Mouse (Mus musculus) gonadal fat pad, adult 2 months (tissue): ENCODE measurements around the gene Ipcef1. TPM values are rescaled to one million over a fixed set of nuclear protein-coding genes. Genes with fewer than 3 reads are reported as not detected.
"Not testable (repeated sequence)": the region's sequence is repeated elsewhere in the genome, so short reads cannot be mapped to it uniquely, and the experiment has no call there.

Experiments used
- DNase-seq: peaks from one replicate; pipeline ENCODE4 v3.0.0-alpha.2; 2012; ENCODE audit warnings: low read depth
- polyA plus RNA-seq: library from polyadenylated mRNA; depleted of rRNA; stranded (reverse); fragments of >200 nt; gene quantifications from 2 replicates; pipeline ENCODE4 v1.2.3, GENCODE M21; 2012; rRNA removed

Gene Ipcef1
- polyA plus RNA-seq, 1 experiment = 1.2 TPM

DNA sequence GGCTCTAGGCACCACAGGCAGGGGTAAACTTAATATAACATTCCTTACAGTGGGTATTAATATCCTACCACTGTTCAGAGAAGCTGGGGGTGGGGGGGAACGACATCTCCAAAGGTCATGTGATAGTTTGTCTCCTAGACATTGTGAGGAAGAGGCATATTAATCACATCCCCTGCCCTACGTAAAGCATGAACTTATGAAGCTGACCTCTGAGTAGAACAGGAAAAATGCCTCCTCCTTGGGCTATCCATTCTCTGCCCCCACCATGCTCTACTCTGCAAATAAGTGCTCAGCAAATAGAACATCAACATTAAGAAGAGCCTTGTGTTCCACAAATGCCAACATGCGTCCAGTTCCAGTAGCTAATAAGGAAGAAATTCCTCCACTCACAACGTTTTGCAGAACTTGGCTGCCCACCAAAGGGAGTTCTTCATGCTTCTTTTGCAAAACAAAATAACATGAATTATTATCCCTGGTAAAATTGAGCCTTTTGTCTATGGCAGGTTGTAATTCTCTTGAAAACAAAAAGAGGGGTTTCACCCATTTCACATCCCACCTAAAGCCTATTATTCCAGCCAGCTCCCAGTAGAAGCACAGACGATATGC, 162.5 kb downstream of the Ipcef1 start:
- no peak for DNase-seq

DNA sequence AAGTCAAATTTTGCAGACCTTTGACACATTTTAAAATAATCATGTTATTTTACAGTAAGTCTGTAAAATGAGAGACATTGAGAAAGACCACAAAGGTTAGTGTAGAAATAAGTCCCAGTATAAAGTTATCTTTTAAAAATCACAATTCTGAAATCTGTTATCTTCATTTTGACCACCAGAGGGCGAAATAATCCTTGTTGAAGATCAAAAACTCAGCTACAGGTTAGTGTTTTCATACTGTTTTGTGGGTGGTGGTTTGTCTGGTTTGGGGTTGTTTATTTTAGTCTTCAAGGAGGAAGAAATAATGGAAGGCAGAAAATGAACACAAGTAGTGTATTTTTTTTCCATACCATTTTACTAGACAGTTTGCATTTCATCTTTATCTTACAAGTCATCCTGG, 166.8 kb downstream of the Ipcef1 start:
- DNase-seq = no peak

GRCm38 (mm10) chr10:6882041-6882440, 170.2 kb downstream of the Ipcef1 start:
- DNase-seq = not testable (repeated sequence)

GRCm38 (mm10) chr10:6878276-6878881, 173.9 kb downstream of the Ipcef1 start:
- DNase-seq = no peak

- no peak for DNase-seq
Measured at GRCm38 (mm10) chr10:6873917-6874316, 178.4 kb downstream of the Ipcef1 start.

DNA sequence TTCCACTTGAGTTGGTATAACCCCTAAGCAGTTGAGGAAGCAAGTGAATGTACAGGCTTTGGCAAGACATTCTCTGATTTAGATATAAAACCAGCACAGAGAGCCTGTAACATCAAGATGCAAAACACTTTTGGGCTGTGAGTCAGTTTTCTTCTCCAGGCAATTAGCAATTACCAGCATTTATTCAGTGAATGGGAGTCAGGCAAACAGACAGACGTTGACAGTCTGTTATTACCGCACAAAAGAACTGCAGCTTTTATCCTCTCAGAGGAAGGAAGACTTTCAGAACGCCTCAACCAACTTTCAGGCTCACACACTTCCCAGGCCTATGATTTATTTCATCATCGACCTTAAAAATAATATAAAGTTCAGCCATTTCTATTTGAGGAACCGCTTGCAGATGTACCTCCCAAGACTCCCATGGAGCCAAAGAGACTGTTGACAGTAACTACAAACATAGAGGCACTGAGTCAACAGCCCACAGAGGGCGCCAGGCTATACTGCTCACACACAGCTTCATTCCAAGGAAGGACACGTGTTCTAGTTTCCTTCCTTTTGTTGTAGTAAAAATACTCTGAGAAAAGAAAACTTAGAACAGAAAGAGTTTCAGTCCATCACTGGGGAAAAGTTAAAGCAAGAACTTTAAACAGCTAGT, 180.7 kb downstream of the Ipcef1 start:
- no peak for DNase-seq

DNA sequence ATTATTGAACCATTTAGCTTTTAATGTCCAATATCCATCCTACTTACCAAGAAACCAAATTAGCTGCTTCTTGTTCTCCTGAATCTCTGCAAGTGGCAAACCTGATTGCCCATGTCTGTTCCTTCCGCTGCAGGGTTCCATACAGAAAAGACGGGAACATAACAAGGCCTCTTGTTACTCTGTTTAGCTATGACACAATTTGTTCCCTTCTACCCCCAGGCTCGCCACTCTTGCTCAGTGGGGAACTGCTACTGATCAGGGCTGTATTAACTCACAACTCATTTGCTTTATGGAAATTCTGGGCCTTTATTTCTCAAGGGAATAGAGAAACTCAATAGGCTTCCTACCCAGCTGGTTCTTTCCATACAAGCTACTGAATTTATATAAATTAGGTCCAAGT, 196.5 kb downstream of the Ipcef1 start:
- DNase-seq = no peak

- DNase-seq = no peak
Measured at GRCm38 (mm10) chr10:6848834-6849233, 203.4 kb downstream of the Ipcef1 start.

DNA sequence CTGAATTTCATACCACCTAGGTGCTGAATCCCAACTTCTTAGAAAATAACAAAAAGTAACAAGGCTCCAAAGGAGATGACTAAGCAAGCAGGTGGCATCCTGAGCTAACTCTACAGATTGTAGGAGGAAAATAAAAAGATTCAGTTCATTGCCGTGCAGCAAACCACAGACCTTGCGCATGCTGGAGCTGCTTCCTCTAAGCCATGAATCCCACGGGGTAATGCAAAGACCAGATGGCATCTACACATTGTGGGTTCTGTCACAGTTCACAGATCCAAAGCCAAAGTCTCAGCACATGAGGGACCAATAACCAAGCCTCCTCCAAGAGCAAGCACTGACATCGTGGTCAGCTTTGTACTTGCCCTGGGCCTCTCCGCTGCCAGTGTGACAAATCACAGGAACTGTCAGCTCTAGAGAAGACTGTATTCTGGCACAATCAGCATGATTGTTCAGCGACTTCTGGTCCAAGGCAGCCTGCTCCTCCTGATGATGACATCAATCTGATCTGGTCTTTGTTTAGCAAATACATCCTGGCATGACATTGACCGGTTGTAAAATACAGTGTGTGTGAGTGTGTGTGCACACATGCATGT, 204.0 kb downstream of the Ipcef1 start:
- no peak for DNase-seq

DNA sequence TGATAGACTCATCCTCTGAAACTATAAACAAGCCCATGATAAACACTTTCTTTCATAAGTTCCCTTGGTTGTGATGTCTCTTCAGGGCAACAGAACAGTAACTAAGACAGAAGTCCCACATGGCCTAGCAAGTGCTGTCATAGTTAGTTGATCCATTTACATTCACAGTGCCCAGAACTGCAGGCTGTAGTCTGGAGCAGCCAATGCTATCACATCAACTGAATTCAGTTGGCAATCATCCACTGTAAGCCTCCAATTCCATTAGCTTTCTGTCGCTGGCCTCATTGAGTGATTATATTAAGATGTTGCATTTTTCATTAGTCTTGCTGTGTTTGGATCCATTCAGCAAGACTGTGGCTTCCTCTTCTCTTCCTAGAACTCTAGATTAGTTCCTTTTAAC, 206.0 kb downstream of the Ipcef1 start:
- no peak for DNase-seq

- DNase-seq = no peak
Measured at GRCm38 (mm10) chr10:6842225-6842624, 210.1 kb downstream of the Ipcef1 start.

Other genes starting within 250 kb of the Ipcef1 start
- 7.5 and 8.9 TPM in 2 replicates for gene Cnksr3, start 159.8 kb upstream of the Ipcef1 start, polyA plus RNA-seq